Mouse (Mus musculus) A20 (cell line): ENCODE measurements at regions not wholly inside any gene's neighbourhood (a gene's known extent, or its start where the extent isn't known, plus 50 kb on each side); places are given as distances from the start of the nearest gene placed in this dataset.

Source experiments
- DNase-seq: peaks from one replicate; pipeline ENCODE4 v3.0.0-alpha.2; 2011; ENCODE audit warnings: low read depth, low spot score

- DNase-seq = no peak
Measured at GRCm38 (mm10) chr14:72853104-72853503, 143.3 kb upstream of the Fndc3a start.

GRCm38 (mm10) chr14:72850884-72851283 lies 141.1 kb upstream of the Fndc3a start:
- DNase-seq = no peak

- no peak for DNase-seq
Measured at GRCm38 (mm10) chr14:72848271-72848955, 138.6 kb upstream of the Fndc3a start.

DNA sequence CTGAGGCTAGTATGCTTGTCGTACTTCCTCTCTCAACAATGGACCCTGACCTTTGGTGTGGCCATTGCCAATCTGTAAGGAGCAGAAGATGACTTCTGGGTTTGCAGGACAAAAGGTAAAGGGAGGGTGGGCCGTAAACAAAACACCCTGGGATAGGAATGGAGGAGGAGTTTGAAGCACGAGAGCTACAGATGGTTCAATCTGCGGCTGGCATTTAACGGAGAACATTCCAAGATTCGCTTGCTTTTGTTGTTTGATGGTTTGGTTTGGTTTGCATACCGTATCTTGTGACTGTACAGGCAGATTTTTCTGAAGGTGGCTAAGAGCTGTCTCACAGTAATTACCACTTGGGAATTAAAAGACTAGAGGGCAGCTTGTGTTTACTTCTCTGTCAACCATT lies 137.7 kb upstream of the Fndc3a start:
- DNase-seq = no peak

DNA sequence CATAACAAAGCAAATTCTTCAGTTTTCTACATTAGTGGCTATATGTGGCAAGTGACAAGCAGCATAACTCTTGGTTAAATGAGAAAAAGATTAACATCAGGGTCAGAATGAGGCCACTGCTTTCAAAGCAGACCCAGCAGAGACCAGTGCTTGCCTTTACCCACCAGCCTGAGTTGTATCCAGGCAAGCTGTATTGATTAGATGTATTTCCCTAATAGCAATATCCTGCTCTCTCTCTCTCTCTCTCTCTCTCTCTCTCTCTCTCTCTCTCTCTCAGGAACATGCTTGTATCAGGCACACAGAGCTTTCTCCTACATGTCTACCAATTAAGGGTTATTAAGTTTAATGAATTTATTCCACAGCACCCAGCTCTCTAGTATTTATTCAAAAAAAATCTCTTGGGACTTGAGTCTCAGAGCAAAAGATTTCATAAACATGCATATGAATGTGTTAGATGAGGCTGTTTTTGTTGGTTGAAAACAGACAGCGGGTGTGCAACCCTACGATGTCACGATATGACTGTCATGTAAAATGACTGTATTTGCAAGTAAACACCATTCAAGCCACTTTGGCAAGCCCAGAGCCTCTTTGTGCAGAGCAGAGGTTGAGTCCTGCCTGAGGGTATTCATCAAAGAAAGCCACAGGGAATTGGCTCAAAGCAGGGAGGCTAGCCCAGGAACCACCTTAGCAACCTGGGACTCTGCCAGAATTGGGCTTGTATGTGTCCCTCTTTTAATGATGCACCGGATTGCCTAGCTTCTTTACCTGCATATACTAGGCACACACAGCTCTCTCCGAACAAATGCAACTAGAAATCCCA lies 136.0 kb upstream of the Fndc3a start:
- DNase-seq = no peak

- no peak for DNase-seq
Measured at GRCm38 (mm10) chr14:72844753-72845369, 135.1 kb upstream of the Fndc3a start.

DNA sequence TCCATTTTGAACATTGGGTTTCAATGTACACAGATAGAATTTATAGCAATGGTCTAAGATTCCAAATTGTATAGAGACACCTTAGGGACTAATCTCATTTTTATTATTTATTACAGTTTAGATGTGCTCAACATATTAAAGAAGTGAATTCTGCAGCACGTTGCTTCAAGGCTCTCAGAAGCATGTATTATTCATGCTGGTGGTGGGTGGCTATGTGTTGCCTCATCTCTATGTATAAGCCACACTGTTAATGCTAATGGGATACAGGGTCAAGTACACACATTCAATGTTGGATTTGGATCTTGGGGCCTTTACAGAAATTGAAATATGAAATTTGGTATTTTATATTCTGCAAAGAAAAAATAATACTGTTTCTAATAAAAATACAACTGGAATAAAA lies 131.9 kb upstream of the Fndc3a start:
- no peak for DNase-seq

DNA sequence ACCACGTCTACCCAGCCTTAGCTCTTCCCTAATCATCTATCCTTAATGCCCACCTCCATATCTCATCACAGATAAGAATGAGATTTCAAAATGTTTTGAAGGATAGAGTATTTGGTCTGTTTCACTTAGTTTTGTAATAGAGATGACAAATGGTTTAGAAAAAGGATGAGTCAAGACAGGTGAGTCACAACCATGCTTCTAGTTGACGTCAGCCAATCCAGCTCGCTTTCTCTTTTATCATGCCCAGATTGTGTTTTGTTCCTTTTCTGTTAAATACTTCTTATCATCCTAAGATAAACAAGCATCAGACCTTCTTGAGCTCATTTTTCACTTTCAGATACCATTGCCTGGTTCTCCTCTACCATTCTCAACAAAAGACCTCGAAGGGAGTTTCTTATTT lies 125.4 kb upstream of the Fndc3a start:
- DNase-seq = no peak

DNA sequence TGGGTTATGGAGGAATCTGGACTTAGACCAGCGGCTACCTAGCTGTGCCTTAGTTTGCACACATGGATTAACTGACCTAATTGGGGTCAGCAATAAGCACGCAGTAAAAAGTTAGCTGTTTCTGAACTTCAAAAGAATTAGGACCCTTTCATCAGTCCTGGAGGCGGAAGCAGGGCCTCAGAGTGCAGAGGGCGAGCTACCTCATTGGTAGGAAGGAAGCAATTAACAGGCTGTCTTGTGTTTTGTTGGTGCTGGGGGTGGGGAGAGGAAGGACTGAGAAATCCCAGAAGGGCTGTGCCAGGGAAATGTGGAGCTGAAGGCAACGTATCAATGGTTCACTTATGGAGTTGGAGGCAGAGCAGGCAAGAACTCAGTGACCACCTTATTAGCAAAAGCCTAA lies 119.5 kb upstream of the Fndc3a start:
- no peak for DNase-seq

- DNase-seq = no peak
Measured at GRCm38 (mm10) chr14:72825549-72825948, 115.7 kb upstream of the Fndc3a start.

DNA sequence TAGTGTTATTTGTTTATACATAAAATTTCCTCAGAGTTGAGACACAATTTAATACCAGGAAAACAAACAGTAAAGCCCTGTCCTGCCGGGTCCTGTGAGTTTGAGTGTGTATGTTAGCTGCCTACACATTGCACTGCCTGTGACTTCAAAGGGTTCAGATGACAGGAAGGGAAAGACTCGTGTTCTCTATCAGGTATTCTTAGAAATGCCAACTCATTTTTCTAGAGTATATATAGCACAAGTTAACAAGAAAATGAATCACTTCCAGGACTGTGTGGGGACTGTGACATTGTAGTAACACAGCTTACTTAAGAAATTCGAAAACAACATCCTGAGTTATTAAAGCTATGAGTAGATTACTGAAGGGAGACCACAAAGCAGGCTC lies 112.4 kb upstream of the Fndc3a start:
- DNase-seq = peak; percentile 53

GRCm38 (mm10) chr14:72821517-72822230 lies 111.9 kb upstream of the Fndc3a start:
- peak; percentile 78 for DNase-seq

- no peak for DNase-seq
Measured at GRCm38 (mm10) chr14:72819037-72819436, 109.2 kb upstream of the Fndc3a start.

GRCm38 (mm10) chr14:72817764-72818163 lies 108.0 kb upstream of the Fndc3a start:
- DNase-seq = no peak

DNA sequence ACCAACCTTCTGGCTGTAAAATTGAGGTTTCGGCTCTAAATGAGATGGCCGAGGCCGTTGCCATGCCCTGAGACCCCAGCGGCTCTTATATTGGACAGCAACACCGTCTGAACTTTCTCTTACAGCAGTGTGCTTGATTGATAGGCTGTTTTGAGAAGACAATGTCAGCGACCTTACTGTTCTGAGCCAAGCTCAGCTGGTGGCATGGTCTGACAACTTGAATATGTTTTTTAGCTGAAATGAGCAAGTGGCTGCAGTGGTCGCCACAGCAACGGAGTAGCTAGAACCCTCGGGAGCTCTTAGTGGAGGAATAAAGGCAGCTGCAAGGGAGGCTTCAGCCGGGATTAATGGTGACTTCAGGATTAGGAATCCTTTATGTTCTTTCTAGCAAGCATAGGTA lies 107.0 kb upstream of the Fndc3a start:
- no peak for DNase-seq

GRCm38 (mm10) chr14:72809138-72809537 lies 99.3 kb upstream of the Fndc3a start:
- peak; percentile 24 for DNase-seq

- no peak for DNase-seq
Measured at GRCm38 (mm10) chr14:72807947-72808346, 98.1 kb upstream of the Fndc3a start.

GRCm38 (mm10) chr14:72807286-72807685 lies 97.5 kb upstream of the Fndc3a start:
- no peak for DNase-seq

DNA sequence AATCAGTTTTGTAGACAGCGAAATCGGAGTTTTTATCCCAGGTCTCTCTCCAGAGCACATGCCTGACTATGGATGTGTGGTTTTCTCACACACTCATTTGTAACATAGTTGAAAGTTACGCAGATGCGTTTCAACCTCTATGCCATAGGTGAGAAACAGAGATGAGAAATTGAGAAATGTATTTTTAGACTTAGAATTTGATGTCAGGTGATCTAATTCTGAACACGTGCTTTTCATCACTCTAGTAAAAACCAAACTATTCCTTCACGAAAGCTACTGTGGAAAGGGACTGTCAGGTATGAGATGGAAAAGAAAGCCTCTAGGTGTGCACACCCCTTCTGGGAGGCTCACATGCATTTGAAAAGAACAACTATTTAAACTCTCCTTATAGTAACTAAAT lies 96.8 kb upstream of the Fndc3a start:
- no peak for DNase-seq

- DNase-seq = no peak
Measured at GRCm38 (mm10) chr14:72803579-72803978, 93.8 kb upstream of the Fndc3a start.

DNA sequence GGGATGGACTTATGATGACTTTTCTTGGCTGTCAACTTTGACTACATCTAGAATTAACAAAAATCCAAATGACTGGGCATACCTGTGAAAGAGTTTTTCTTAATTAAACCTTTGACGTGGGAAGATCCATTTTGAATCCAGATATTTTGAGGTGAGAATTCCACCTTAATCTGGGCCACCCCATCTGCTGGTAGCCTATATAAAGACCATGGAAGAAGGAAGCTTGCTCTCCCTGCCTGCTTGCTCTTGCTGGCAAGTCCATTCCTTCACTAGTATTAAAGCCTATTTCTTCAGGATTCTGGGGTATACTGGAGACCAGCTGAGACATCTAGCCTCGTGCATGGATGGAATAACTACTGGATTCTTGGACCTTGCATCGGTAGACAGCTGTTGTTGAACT lies 80.9 kb upstream of the Fndc3a start:
- DNase-seq = no peak

DNA sequence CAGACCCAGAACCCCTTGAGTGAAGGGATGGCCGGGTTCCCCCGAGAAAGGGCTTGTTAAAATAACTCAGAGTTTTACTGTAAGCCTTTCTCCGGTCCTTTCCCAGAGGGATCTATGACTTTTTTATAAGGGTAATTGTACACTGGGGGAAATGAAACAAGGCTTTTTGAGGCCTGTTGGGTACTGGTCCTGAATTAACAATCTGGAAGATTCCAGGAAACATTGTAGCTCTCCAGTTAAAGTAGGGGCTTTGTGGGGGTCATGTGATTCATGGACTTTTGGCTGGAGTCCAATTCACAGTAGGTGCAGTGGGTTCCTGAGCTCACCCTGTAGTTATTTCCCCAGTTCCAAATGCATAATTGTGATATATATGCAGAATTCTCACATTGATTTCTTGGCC lies 77.1 kb upstream of the Fndc3a start:
- no peak for DNase-seq
